Mouse (Mus musculus) MEL (cell line): ENCODE measurements around the gene Tspan13. TPM values are rescaled to one million over a fixed set of nuclear protein-coding genes. Genes with fewer than 3 reads are reported as not detected.

ENCODE experiments used
- DNase-seq: peaks from one replicate; pipeline ENCODE4 v3.0.0; 2011; ENCODE audit warnings: low read depth, low spot score
- H3K27ac ChIP-seq: 2 replicates; pipeline ENCODE4 v1.5.1; 2012; ENCODE audit warnings: low read depth, mild to moderate bottlenecking, control low read depth, low read length, moderate library complexity; ENCODE audit not compliant: control insufficient read depth
- H3K27me3 ChIP-seq, 2 experiments: fragments of 150-350 bp in 1 of 2; sonication (generic) in 1 of 2; 2 replicates each; pipeline ENCODE4 v1.6.1; 2012; ENCODE audit warnings: low read length in 2 of 2, mild to moderate bottlenecking in 2 of 2, improper control_type of control experiment in 1 of 2, moderate library complexity in 1 of 2; ENCODE audit not compliant: insufficient read depth in 2 of 2, control insufficient read depth in 1 of 2
- H3K36me3 ChIP-seq, 2 experiments: 2 replicates each; pipeline ENCODE4 v1.6.1; 2012 to 2014; ENCODE audit warnings: low read length in 2 of 2, improper control_type of control experiment in 1 of 2, inconsistent platforms in 1 of 2, mild to moderate bottlenecking in 1 of 2; ENCODE audit not compliant: insufficient read depth in 2 of 2, control insufficient read depth in 1 of 2
- H3K4me1 ChIP-seq, 2 experiments: fragments of 150-350 bp in 1 of 2; sonication (generic) in 1 of 2; 2 replicates each; pipeline ENCODE4 v1.6.1; 2012; ENCODE audit warnings: low read length in 2 of 2, improper control_type of control experiment in 1 of 2, mild to moderate bottlenecking in 1 of 2; ENCODE audit not compliant: insufficient read depth in 2 of 2, control insufficient read depth in 1 of 2
- H3K4me3 ChIP-seq, 2 experiments: fragments of 150-350 bp in 1 of 2; sonication (generic) in 1 of 2; 2 replicates each; pipeline ENCODE4 v1.5.1; 2012; ENCODE audit warnings: low read depth in 2 of 2, low read length in 2 of 2, mild to moderate bottlenecking in 2 of 2, moderate library complexity in 2 of 2, control low read depth in 1 of 2, improper control_type of control experiment in 1 of 2; ENCODE audit not compliant: control insufficient read depth in 1 of 2, insufficient read depth in 1 of 2
- H3K79me2 ChIP-seq: 2 replicates; pipeline ENCODE4 v1.6.1; 2012; ENCODE audit warnings: mild to moderate bottlenecking, low read length, moderate library complexity; ENCODE audit not compliant: control insufficient read depth, poor library complexity, insufficient read depth
- H3K9ac ChIP-seq: 2 replicates; pipeline ENCODE4 v1.6.1; 2012; ENCODE audit warnings: low read depth, mild to moderate bottlenecking, control low read depth, low read length, moderate library complexity; ENCODE audit not compliant: control insufficient read depth, poor library complexity, severe bottlenecking
- H3K9me3 ChIP-seq: fragments of 150-350 bp; sonication (generic); replicated peaks from 2 replicates; pipeline ENCODE4 v1.6.1; 2012; ENCODE audit warnings: mild to moderate bottlenecking, low read length, improper control_type of control experiment, moderate library complexity; ENCODE audit not compliant: insufficient read depth
- BHLHE40 ChIP-seq: IDR thresholded peaks from 2 replicates; pipeline ENCODE4 v1.6.1; 2012; ENCODE audit warnings: low read depth, mild to moderate bottlenecking, inconsistent platforms, low read length, improper control_type of control experiment, borderline replicate concordance
- CHD2 ChIP-seq: IDR thresholded peaks from 2 replicates; pipeline ENCODE4 v1.6.1; 2011; ENCODE audit warnings: low read length, improper control_type of control experiment
- CTCF ChIP-seq, 3 experiments: IDR thresholded peaks in 2 of 3; conservative IDR thresholded peaks in 1 of 3; 2 replicates each; pipeline ENCODE4 v1.5.1; 2011 to 2012; ENCODE audit warnings: low read length in 3 of 3, low read depth in 2 of 3, mild to moderate bottlenecking in 2 of 3, improper control_type of control experiment in 1 of 3, inconsistent platforms in 1 of 3, mixed read lengths in 1 of 3, moderate library complexity in 1 of 3; ENCODE audit not compliant: control insufficient read depth in 1 of 3, insufficient read depth in 1 of 3, poor library complexity in 1 of 3, severe bottlenecking in 1 of 3
- ELF1 ChIP-seq: IDR thresholded peaks from 2 replicates; pipeline ENCODE4 v1.6.1; 2014; ENCODE audit warnings: low read depth, mild to moderate bottlenecking, inconsistent platforms, low read length, improper control_type of control experiment, moderate library complexity
- MAX ChIP-seq: IDR thresholded peaks from 2 replicates; pipeline ENCODE4 v1.6.1; 2011; ENCODE audit warnings: low read length, improper control_type of control experiment
- MYB ChIP-seq: IDR thresholded peaks from 2 replicates; pipeline ENCODE4 v1.6.1; 2011; ENCODE audit warnings: mild to moderate bottlenecking, low read depth, low read length, improper control_type of control experiment
- NRF1 ChIP-seq: IDR thresholded peaks from 2 replicates; pipeline ENCODE4 v1.6.1; 2014; ENCODE audit warnings: low read depth, mild to moderate bottlenecking, inconsistent platforms, low read length, improper control_type of control experiment, moderate library complexity; ENCODE audit not compliant: poor library complexity, insufficient read depth, severe bottlenecking
- POLR2A ChIP-seq, 2 experiments: IDR thresholded peaks; 2 replicates each; pipeline ENCODE4 v1.6.1; 2011 to 2012; ENCODE audit warnings: low read length in 2 of 2, mild to moderate bottlenecking in 2 of 2, control low read depth in 1 of 2, improper control_type of control experiment in 1 of 2, low read depth in 1 of 2, moderate library complexity in 1 of 2; ENCODE audit not compliant: control insufficient read depth in 1 of 2, insufficient read depth in 1 of 2, poor library complexity in 1 of 2
- POLR2AphosphoS2 ChIP-seq: IDR thresholded peaks from 2 replicates; pipeline ENCODE4 v1.6.1; 2011; ENCODE audit warnings: low read length, improper control_type of control experiment
- RCOR1 ChIP-seq: IDR thresholded peaks from 2 replicates; pipeline ENCODE4 v1.6.1; 2012; ENCODE audit warnings: low read depth, mild to moderate bottlenecking, inconsistent platforms, low read length, improper control_type of control experiment
- SIN3A ChIP-seq: IDR thresholded peaks from 2 replicates; pipeline ENCODE4 v1.6.1; 2012; ENCODE audit warnings: low read length, improper control_type of control experiment, inconsistent platforms
- TCF12 ChIP-seq: IDR thresholded peaks from 2 replicates; pipeline ENCODE4 v1.6.1; 2014; ENCODE audit warnings: low read depth, mild to moderate bottlenecking, inconsistent platforms, low read length, improper control_type of control experiment, moderate library complexity
- UBTF ChIP-seq: IDR thresholded peaks from 2 replicates; pipeline ENCODE4 v1.6.1; 2012; ENCODE audit warnings: low read depth, mild to moderate bottlenecking, inconsistent platforms, low read length, improper control_type of control experiment, moderate library complexity, borderline replicate concordance; ENCODE audit not compliant: insufficient read depth
- ZC3H11A ChIP-seq: IDR thresholded peaks from 2 replicates; pipeline ENCODE4 v1.6.1; 2012; ENCODE audit warnings: low read depth, mild to moderate bottlenecking, inconsistent platforms, low read length, improper control_type of control experiment
- polyA plus RNA-seq, 2 experiments: library from polyadenylated mRNA; stranded (reverse) in 1 of 2; unstranded in 1 of 2; fragments of >175 nt in 1 of 2; fragments of >200 nt in 1 of 2; gene quantifications; 2 replicates each; pipeline versions ENCODE4 v1.2.1 to v1.2.4; 2012; ENCODE audit warnings: low replicate concordance in 2 of 2, low read depth in 1 of 2; ENCODE audit not compliant: insufficient read length in 2 of 2, insufficient read depth in 1 of 2, missing spikeins in 1 of 2
- total RNA-seq: library from RNA; depleted of rRNA; stranded (reverse); fragments of 300-350 nt; gene quantifications from 2 replicates; pipeline ENCODE4 v1.2.3, GENCODE M21; 2012

Gene Tspan13
- total and polyA plus RNA-seq, 3 experiments: 23.0 to 37.5 TPM; not detected in 1

- Histone ChIP-seq H3K4me1 (peaks cover 8 to 13% of the 10 kb centered on the region in 2 experiments), H3K9ac (no peak overlapping the region), H3K27me3 (no peaks in the 10 kb centered on the region), H3K36me3 (peaks cover 0 to 9% of the 10 kb centered on the region in 2 experiments; a peak in 2 of 4 replicates), H3K27ac (no peak overlapping the region), H3K9me3 (no peaks in the 10 kb centered on the region), H3K79me2 (peaks cover 1% of the 10 kb centered on the region; the same call in 1 of the 2 replicates), H3K4me3 (no peak overlapping the region)
- no peak for TF ChIP-seq UBTF
- no peak for TF ChIP-seq BHLHE40
- TF ChIP-seq RCOR1: no peak
- no peak for TF ChIP-seq POLR2A (IDR thresholded peaks at IDR 0.05; ENCODE audit: control insufficient read depth in 1 of 2, insufficient read depth in 1 of 2, low read depth in 1 of 2, low read length in 2 of 2, poor library complexity in 1 of 2)
- no peak for TF ChIP-seq NRF1
- TF ChIP-seq ELF1: no peak
- TF ChIP-seq ZC3H11A: no peak
- no peak for TF ChIP-seq CHD2
- TF ChIP-seq SIN3A: no peak
- TF ChIP-seq POLR2AphosphoS2: no peak
- no peak for DNase-seq
Measured at GRCm38 (mm10) chr12:36044691-36045090, 2.4 kb upstream of the Tspan13 start.

GRCm38 (mm10) chr12:36041703-36042347, 475 bp downstream of the Tspan13 start:
- Histone ChIP-seq H3K9me3 (no peaks in the 10 kb centered on the region), H3K9ac (peak overlapping the region; percentile 80), H3K4me1 (peaks cover 8 to 13% of the 10 kb centered on the region in 2 experiments), H3K36me3 (peaks cover 0 to 11% of the 10 kb centered on the region in 2 experiments; a peak in 2 of 4 replicates), H3K27me3 (no peaks in the 10 kb centered on the region), H3K79me2 (peaks cover 1% of the 10 kb centered on the region; the same call in 1 of the 2 replicates), H3K4me3 (peak overlapping the region; percentile 91 to 100), H3K27ac (peak overlapping the region; percentile 6; the same call in 1 of the 2 replicates)
- TF ChIP-seq MYB (no peak), TCF12 (0 out of 2 replicates have a peak, but pooled peaks have one; percentile 22), CTCF (IDR thresholded peaks at IDR 0.05 in 2 of 3, conservative IDR thresholded peaks at IDR 0.05 in 1 of 3; ENCODE audit: control insufficient read depth in 1 of 3, insufficient read depth in 1 of 3, low read depth in 2 of 3, low read length in 3 of 3, poor library complexity in 1 of 3, severe bottlenecking in 1 of 3) (peak; percentile 8 to 54 (median 39); a peak in 4 of 6 replicates), MAX (no peak), ZC3H11A (no peak)
- peak; percentile 74 for DNase-seq
